Mouse (Mus musculus): ENCODE measurements at regions not wholly inside any gene's neighbourhood (a gene's known extent, or its start where the extent isn't known, plus 50 kb on each side); places are given as distances from the start of the nearest gene placed in this dataset.

DNA sequence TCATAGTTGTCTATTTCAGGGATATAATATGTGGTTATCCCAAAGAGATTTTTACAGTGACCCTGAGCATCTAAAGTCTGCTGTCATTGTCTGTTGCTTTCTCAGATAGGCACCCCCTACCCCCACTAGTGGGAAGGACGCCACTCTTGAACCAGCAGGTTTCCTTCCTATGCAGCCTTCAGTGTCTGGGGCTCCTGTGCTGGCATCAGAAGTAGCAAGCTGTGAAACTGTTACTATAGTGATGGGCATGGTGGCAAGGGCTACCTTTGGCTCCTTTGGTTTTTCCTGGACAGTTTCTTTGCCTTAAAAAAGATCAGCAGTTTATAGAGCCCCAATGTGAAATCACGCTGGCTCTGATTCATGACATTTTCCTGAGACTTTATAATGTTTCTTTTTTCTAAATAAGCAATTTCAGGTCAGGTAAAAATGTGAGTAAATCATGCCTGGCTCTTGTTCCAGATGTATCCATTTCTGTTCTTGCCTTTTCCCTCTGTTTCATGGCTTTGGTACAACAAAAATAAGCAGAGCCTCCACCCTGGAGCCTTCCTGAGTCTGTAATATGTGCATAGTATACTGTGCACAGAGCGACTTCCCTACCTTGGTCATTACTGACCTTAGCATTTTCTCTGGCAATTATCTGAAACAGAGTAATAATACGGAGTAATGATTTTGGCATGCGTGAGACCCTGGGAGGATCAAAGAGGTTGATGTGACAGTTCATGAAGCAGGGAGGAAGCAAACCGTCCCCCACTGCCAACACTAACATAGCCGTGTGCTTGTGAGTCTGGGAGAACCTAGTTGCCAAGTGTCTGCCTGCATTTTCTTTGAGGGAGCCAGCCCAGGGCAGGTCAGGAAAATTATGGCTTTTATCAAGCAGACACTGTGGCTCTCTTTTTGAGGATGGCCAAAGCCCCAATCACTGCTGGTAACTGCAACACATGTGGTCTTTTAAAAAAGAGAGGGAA lies 124.8 kb downstream of the Mettl11b start:
- TF ChIP-seq POLR2A (IDR thresholded peaks at IDR 0.05; ENCODE audit: insufficient read length, low read depth) (no peak), USF1 (IDR thresholded peaks at IDR 0.05; ENCODE audit: low read depth) (no peak), MYOD1 (IDR thresholded peaks at IDR 0.05; ENCODE audit: control insufficient read depth in 1 of 3, insufficient read length in 2 of 3, low read depth in 2 of 3) (no peak), MAX (IDR thresholded peaks at IDR 0.05; ENCODE audit: low read depth) (no peak)
